Mouse (Mus musculus) stomach, postnatal 0 days (tissue): Measurements from ENCODE around the gene Myrfl.

Source experiments
- CTCF ChIP-seq: IDR thresholded peaks from 2 replicates; pipeline ENCODE4 v1.5.1; 2016; ENCODE audit warnings: antibody characterized with exemption, low read depth, mild to moderate bottlenecking, moderate library complexity
- EP300 ChIP-seq: optimal IDR thresholded peaks from 2 replicates; pipeline ENCODE3; 2016; ENCODE audit warnings: antibody characterized with exemption

GRCm38 (mm10) chr10:116742189-116742588 lies 154.5 kb downstream of the Myrfl start:
- TF ChIP-seq CTCF, result no peak
- TF ChIP-seq EP300, result no peak
